Mouse (Mus musculus) hindbrain, embryonic 11.5 days (tissue): ENCODE measurements around the gene Vps37c. TPM values are rescaled to one million over a fixed set of nuclear protein-coding genes. Genes with fewer than 3 reads are reported as not detected.

Experiments used
- ATAC-seq: fragments of 200-750 bp; cut with Nextera tagmentation; 2 replicates; pipeline ENCODE4 v1.8.0; 2017; ENCODE audit warnings: mild to moderate bottlenecking, moderate TSS enrichment, moderate library complexity; ENCODE audit not compliant: low FRiP score
- DNase-seq: peaks from one replicate; pipeline ENCODE4 v3.0.0-alpha.2; 2015; ENCODE audit warnings: low spot score
- H3K27ac ChIP-seq: fragments of 300-500 bp; sonication (generic); 2 replicates; pipeline ENCODE4 v1.5.1; 2014; ENCODE audit warnings: mild to moderate bottlenecking, low read depth, low read length
- H3K27me3 ChIP-seq: fragments of 300-500 bp; sonication (generic); 2 replicates; pipeline ENCODE4 v1.6.1; 2014; ENCODE audit warnings: mild to moderate bottlenecking, low read length, moderate library complexity, mixed read lengths; ENCODE audit not compliant: control insufficient read depth, insufficient read depth
- H3K36me3 ChIP-seq: fragments of 300-500 bp; sonication (generic); 2 replicates; pipeline ENCODE4 v1.6.1; 2014; ENCODE audit warnings: mild to moderate bottlenecking, low read length, moderate library complexity, mixed read lengths; ENCODE audit not compliant: control insufficient read depth, insufficient read depth
- H3K4me1 ChIP-seq: fragments of 300-500 bp; sonication (generic); replicated peaks from 2 replicates; pipeline ENCODE4 v1.6.1; 2014; ENCODE audit warnings: low read length, mixed read lengths; ENCODE audit not compliant: control insufficient read depth, insufficient read depth
- H3K4me2 ChIP-seq: fragments of 300-500 bp; sonication (generic); replicated peaks from 2 replicates; pipeline ENCODE4 v1.6.1; 2014; ENCODE audit warnings: mild to moderate bottlenecking, low read depth, low read length
- H3K4me3 ChIP-seq: fragments of 300-500 bp; sonication (generic); 2 replicates; pipeline ENCODE4 v1.5.1; 2014; ENCODE audit warnings: low read depth, low read length
- H3K9ac ChIP-seq: fragments of 300-500 bp; sonication (generic); 2 replicates; pipeline ENCODE4 v1.6.1; 2014; ENCODE audit warnings: low read depth, low read length
- H3K9me3 ChIP-seq: fragments of 300-500 bp; sonication (generic); 2 replicates; pipeline ENCODE4 v1.6.1; 2016; ENCODE audit warnings: low read length; ENCODE audit not compliant: control insufficient read depth
- whole genome bisulfite sequencing: fragments of 180-500 bp; shearing (Covaris S2); extraction: QIAGEN DNeasy Blood & Tissue Kit; methylation state at CpG from one replicate; pipeline ENCODE4 v1.1.7; 2014; 5-methylcytosine and 5-hydroxymethylcytosine counted together
- polyA plus RNA-seq: library from polyadenylated mRNA; unstranded; fragments of >200 nt; fragmentation: Nextera tagmentation; extraction: Ambion mirVana; gene quantifications from 2 replicates; pipeline ENCODE4 v1.2.1, GENCODE M21; 2014

Gene Vps37c
- polyA plus RNA-seq, 1 experiment from 2014 or later = 23.9 TPM

- H3K4me3 ChIP-seq = no peak overlapping the region
- no peaks in the 10 kb centered on the region for H3K27me3 ChIP-seq
- H3K27ac ChIP-seq = no peak overlapping the region
- no peak overlapping the region for H3K9ac ChIP-seq
- 87% methylated on average over 7 of the region's 7 CpGs for WGBS
- DNase-seq (no peak), ATAC-seq (no peak)
- no peaks in the 10 kb centered on the region for H3K9me3 ChIP-seq
- no peak overlapping the region for H3K4me2 ChIP-seq
- H3K36me3 ChIP-seq = no peaks in the 10 kb centered on the region
- H3K4me1 ChIP-seq = no peaks in the 10 kb centered on the region
These were observed 58.6 kb downstream of the Vps37c start for GRCm38 (mm10) chr19:10747182-10747581.

DNA sequence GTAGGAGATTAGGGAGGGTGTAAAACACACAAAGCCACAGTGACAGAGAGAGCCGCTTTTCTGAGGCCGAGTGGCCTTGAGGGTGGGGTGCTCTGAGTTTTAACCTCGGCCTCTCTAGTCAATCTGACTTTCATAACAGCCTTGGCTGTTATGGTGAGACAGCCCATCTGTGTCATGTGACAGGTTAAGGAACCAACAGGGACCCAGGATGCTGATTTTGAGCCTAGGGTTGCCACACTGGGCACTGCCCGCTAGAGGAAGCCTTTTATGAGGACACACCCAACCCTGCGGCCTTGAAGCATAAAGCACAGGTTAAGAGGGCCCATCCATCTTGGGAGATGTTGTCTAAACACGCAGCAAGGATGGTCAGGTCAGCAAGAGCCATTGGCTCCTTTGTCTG is 59.2 kb downstream of the Vps37c start:
- no peak overlapping the region for H3K27ac ChIP-seq
- no peak overlapping the region for H3K4me2 ChIP-seq
- H3K36me3 ChIP-seq = no peaks in the 10 kb centered on the region
- H3K4me3 ChIP-seq = no peak overlapping the region
- ATAC-seq (no peak), DNase-seq (no peak)
- 85% methylated on average over 6 of the region's 6 CpGs for WGBS
- no peaks in the 10 kb centered on the region for H3K9me3 ChIP-seq
- no peak overlapping the region for H3K9ac ChIP-seq
- H3K4me1 ChIP-seq = no peaks in the 10 kb centered on the region
- no peaks in the 10 kb centered on the region for H3K27me3 ChIP-seq

- ATAC-seq (no peak), DNase-seq (peak; percentile 11)
- no peak overlapping the region for H3K9ac ChIP-seq
- H3K9me3 ChIP-seq = no peaks in the 10 kb centered on the region
- no peaks in the 10 kb centered on the region for H3K36me3 ChIP-seq
- H3K4me1 ChIP-seq = no peaks in the 10 kb centered on the region
- H3K27ac ChIP-seq = no peak overlapping the region
- H3K4me2 ChIP-seq = no peak overlapping the region
- no peaks in the 10 kb centered on the region for H3K27me3 ChIP-seq
- H3K4me3 ChIP-seq = no peak overlapping the region
- WGBS = 53% methylated on average over 11 of the region's 11 CpGs
These were observed 60.0 kb downstream of the Vps37c start for GRCm38 (mm10) chr19:10748401-10749102.

GRCm38 (mm10) chr19:10749295-10749694 is 60.8 kb downstream of the Vps37c start:
- ATAC-seq = no peak
- DNase-seq = no peak
- H3K4me3 ChIP-seq = no peak overlapping the region
- no peaks in the 10 kb centered on the region for H3K4me1 ChIP-seq
- no peak overlapping the region for H3K4me2 ChIP-seq
- no peak overlapping the region for H3K27ac ChIP-seq
- no peaks in the 10 kb centered on the region for H3K36me3 ChIP-seq
- 86% methylated on average over 6 of the region's 6 CpGs for WGBS
- H3K9me3 ChIP-seq = no peaks in the 10 kb centered on the region
- no peaks in the 10 kb centered on the region for H3K27me3 ChIP-seq
- H3K9ac ChIP-seq = no peak overlapping the region

- Histone ChIP-seq H3K9me3 (no peaks in the 10 kb centered on the region), H3K27me3 (no peaks in the 10 kb centered on the region), H3K4me2 (no peak overlapping the region), H3K27ac (no peak overlapping the region), H3K4me3 (no peak overlapping the region), H3K9ac (no peak overlapping the region), H3K4me1 (no peaks in the 10 kb centered on the region), H3K36me3 (no peaks in the 10 kb centered on the region)
- WGBS = 80% methylated on average over 6 of the region's 6 CpGs
- no peak for ATAC-seq
- no peak for DNase-seq
These were observed 61.6 kb downstream of the Vps37c start for GRCm38 (mm10) chr19:10750161-10750560.

- ATAC-seq (no peak), DNase-seq (no peak)
- Histone ChIP-seq H3K9ac (no peak overlapping the region), H3K36me3 (no peaks in the 10 kb centered on the region), H3K27ac (no peak overlapping the region), H3K4me3 (no peak overlapping the region), H3K4me2 (no peak overlapping the region), H3K27me3 (no peaks in the 10 kb centered on the region), H3K9me3 (no peaks in the 10 kb centered on the region), H3K4me1 (no peaks in the 10 kb centered on the region)
- 86% methylated on average over 1 of the region's 1 CpGs for WGBS
These were observed 63.1 kb downstream of the Vps37c start for GRCm38 (mm10) chr19:10751607-10752006.

DNA sequence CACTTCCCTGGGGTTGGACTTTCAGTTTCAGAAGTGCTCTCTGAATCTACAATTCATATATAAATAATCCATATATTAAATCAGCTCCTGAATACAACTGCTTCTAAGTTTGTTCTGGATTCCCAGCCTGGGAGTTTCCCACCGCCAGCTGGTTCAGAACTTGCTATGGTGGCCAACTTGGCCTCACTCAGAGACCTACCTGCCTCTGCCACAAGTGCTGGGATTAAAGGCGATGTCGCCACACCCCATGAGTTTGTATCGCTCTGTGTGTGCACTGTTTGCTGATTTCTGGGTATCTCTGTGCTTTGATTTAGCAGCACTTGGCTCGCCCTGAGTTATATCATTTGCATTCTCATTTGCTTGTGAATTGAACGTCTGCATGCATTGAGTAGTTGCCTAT is 63.6 kb downstream of the Vps37c start:
- H3K4me1 ChIP-seq = no peaks in the 10 kb centered on the region
- no peak overlapping the region for H3K4me2 ChIP-seq
- H3K36me3 ChIP-seq = no peaks in the 10 kb centered on the region
- no peak overlapping the region for H3K4me3 ChIP-seq
- ATAC-seq = no peak
- no peak for DNase-seq
- 86% methylated on average over 6 of the region's 6 CpGs for WGBS
- H3K27me3 ChIP-seq = no peaks in the 10 kb centered on the region
- H3K27ac ChIP-seq = no peak overlapping the region
- no peaks in the 10 kb centered on the region for H3K9me3 ChIP-seq
- no peak overlapping the region for H3K9ac ChIP-seq

DNA sequence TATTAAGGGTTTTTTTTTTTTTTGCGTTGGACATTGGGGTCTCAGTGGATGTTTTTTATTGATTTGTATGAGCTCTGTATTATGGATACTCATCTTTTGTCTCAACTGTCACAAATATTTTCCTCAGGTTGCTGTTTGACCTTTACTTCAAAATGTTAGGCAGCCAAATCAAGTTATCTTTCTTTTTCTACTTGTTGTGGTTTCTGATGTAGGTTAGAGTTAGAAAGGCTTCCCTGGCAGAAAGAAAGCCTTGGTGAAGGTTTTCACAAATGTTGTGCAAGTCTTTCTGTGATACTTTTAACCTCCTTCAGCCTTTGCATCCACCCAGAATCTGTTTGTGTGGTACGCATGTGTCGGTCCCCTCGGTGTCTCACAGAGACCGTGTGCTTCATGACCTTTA is 64.1 kb downstream of the Vps37c start:
- no peaks in the 10 kb centered on the region for H3K9me3 ChIP-seq
- no peak overlapping the region for H3K27ac ChIP-seq
- no peaks in the 10 kb centered on the region for H3K27me3 ChIP-seq
- no peak overlapping the region for H3K4me2 ChIP-seq
- H3K4me3 ChIP-seq = no peak overlapping the region
- no peaks in the 10 kb centered on the region for H3K4me1 ChIP-seq
- 97% methylated on average over 5 of the region's 5 CpGs for WGBS
- no peak for DNase-seq
- no peaks in the 10 kb centered on the region for H3K36me3 ChIP-seq
- H3K9ac ChIP-seq = no peak overlapping the region
- no peak for ATAC-seq

- DNase-seq = no peak
- H3K4me3 ChIP-seq = no peak overlapping the region
- no peak overlapping the region for H3K4me2 ChIP-seq
- no peak for ATAC-seq
- H3K9me3 ChIP-seq = no peaks in the 10 kb centered on the region
- H3K9ac ChIP-seq = no peak overlapping the region
- H3K4me1 ChIP-seq = 0 out of 2 replicates have a peak, but pooled peaks cover 4% of the 10 kb centered on the region
- no peaks in the 10 kb centered on the region for H3K27me3 ChIP-seq
- no peak overlapping the region for H3K27ac ChIP-seq
- H3K36me3 ChIP-seq = no peaks in the 10 kb centered on the region
These were observed 68.6 kb downstream of the Vps37c start for GRCm38 (mm10) chr19:10757125-10757524.
